Mouse (Mus musculus): ENCODE results near the gene Zfp768.

DNA sequence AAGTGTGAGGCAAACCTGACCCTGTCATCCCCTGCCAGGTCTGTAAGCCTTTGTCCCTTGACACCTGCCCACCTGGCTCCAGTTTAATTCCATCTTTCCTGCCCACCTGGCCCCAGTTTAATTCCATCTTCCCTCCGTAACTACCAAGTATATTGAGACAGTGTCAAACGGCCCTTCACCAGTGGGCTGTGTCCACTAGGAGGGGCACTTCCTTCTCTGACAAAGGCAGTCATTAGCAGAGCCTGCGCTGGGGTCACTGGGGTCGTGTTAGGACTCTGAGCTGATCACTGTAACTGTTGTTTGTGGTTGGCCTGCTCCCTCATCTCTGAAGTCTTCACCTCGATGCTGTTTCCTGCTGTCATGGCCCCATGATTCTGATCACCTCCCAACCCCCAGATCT, 23.3 kb downstream of the Zfp768 start:
- TF ChIP-seq CTCF (IDR thresholded peaks at IDR 0.05; ENCODE audit: extremely low read depth, insufficient read depth, insufficient read length, insufficient replicate concordance) (no peak), POLR2A (IDR thresholded peaks at IDR 0.05; ENCODE audit: low read depth, low read length) (no peak)

All from spleen, adult 2 months (tissue).